Mouse (Mus musculus) midbrain, embryonic 14.5 days (tissue): ENCODE measurements at regions not wholly inside any gene's neighbourhood (a gene's known extent, or its start where the extent isn't known, plus 50 kb on each side); places are given as distances from the start of the nearest gene placed in this dataset.

Experiments used
- ATAC-seq: fragments of 200-750 bp; cut with Nextera tagmentation; 2 replicates; pipeline ENCODE4 v1.8.0; 2017; ENCODE audit warnings: moderate number of reproducible peaks, moderate library complexity; ENCODE audit not compliant: low FRiP score, low TSS enrichment
- DNase-seq: peaks from one replicate; pipeline ENCODE4 v3.0.0-alpha.2; 2015
- H3K27ac ChIP-seq: fragments of 300-500 bp; sonication (generic); replicated peaks from 2 replicates; pipeline ENCODE4 v1.5.1; 2014; ENCODE audit warnings: mild to moderate bottlenecking, low read depth, low read length, moderate library complexity
- H3K27me3 ChIP-seq: fragments of 300-500 bp; sonication (generic); 2 replicates; pipeline ENCODE4 v1.6.1; 2014; ENCODE audit warnings: low read length, control low read depth, mixed read lengths; ENCODE audit not compliant: control insufficient read depth, insufficient read depth
- H3K36me3 ChIP-seq: fragments of 300-500 bp; sonication (generic); 2 replicates; pipeline ENCODE4 v1.6.1; 2014; ENCODE audit warnings: low read length, control low read depth; ENCODE audit not compliant: control insufficient read depth, insufficient read depth
- H3K4me1 ChIP-seq: fragments of 300-500 bp; sonication (generic); 2 replicates; pipeline ENCODE4 v1.6.1; 2014; ENCODE audit warnings: mild to moderate bottlenecking, antibody characterized with exemption, low read length, control low read depth; ENCODE audit not compliant: control insufficient read depth, insufficient read depth
- H3K4me2 ChIP-seq: fragments of 300-500 bp; sonication (generic); 2 replicates; pipeline ENCODE4 v1.6.1; 2014; ENCODE audit warnings: mild to moderate bottlenecking, low read length, moderate library complexity
- H3K4me3 ChIP-seq: fragments of 300-500 bp; sonication (generic); replicated peaks from 2 replicates; pipeline ENCODE4 v1.5.1; 2014; ENCODE audit warnings: low read depth, low read length
- H3K9ac ChIP-seq: fragments of 300-500 bp; sonication (generic); replicated peaks from 2 replicates; pipeline ENCODE4 v1.6.1; 2014; ENCODE audit warnings: mild to moderate bottlenecking, low read length, moderate library complexity
- H3K9me3 ChIP-seq: fragments of 300-500 bp; sonication (generic); 2 replicates; pipeline ENCODE4 v1.6.1; 2016; ENCODE audit warnings: low read length, control low read depth, mixed read lengths; ENCODE audit not compliant: control insufficient read depth
- WGBS: fragments of 180-500 bp; shearing (Covaris S2); extraction: QIAGEN DNeasy Blood & Tissue Kit; methylation state at CpG from one replicate; pipeline ENCODE4 v1.1.7; 2014; 5-methylcytosine and 5-hydroxymethylcytosine counted together

DNA sequence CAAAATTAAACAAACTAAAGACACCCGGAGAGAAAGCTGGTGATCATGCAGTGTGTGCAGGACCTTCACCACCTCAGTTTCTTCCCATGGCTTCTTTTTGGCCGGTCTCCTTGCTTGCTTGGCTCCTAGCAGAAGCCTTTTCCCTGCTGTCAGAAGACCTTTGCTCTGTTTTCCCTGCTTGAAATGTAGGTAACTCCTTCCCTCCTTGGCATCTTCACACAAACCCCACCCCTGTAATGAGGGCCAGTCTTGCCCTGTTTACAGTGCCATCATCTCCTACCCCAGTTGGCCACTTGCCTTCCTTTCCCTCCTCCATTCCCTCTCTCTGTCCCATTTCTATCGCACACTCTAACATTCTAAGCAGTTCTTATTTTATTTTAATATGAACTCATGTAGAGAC lies 69.7 kb upstream of the Lama4 start:
- Histone ChIP-seq H3K4me1 (no peaks in the 10 kb centered on the region), H3K4me3 (no peak overlapping the region), H3K9ac (no peak overlapping the region), H3K9me3 (no peaks in the 10 kb centered on the region), H3K27ac (no peak overlapping the region), H3K36me3 (no peaks in the 10 kb centered on the region), H3K27me3 (no peaks in the 10 kb centered on the region), H3K4me2 (no peak overlapping the region)
- 94% methylated on average over 3 of the region's 3 CpGs for WGBS
- ATAC-seq (no peak), DNase-seq (no peak)

DNA sequence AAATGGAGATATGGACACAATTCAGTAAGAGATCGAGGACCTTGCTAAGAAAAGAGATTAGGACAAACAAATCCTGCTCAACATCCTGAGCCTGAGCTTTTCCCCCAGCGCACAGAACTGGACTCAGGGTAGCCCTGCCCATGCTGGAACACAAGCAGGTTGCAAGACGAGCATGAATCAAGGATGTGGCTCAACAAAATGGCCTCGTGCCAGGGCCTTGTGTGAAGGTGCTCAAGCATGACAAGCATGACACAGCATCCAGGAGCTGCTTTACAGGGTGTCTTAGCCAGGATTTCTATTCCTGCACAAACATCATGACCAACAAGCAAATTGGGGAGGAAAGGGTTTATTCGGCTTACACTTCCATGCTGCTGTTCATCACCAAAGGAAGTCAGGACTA lies 67.7 kb upstream of the Lama4 start:
- H3K27ac ChIP-seq = no peak overlapping the region
- no peaks in the 10 kb centered on the region for H3K27me3 ChIP-seq
- no peaks in the 10 kb centered on the region for H3K4me1 ChIP-seq
- no peaks in the 10 kb centered on the region for H3K9me3 ChIP-seq
- 63% methylated on average over 5 of the region's 5 CpGs for WGBS
- no peak overlapping the region for H3K4me2 ChIP-seq
- H3K36me3 ChIP-seq = no peaks in the 10 kb centered on the region
- DNase-seq = no peak
- H3K9ac ChIP-seq = no peak overlapping the region
- H3K4me3 ChIP-seq = no peak overlapping the region
- ATAC-seq = no peak

GRCm38 (mm10) chr10:38906121-38906520 lies 59.2 kb upstream of the Lama4 start:
- Histone ChIP-seq H3K9me3 (no peaks in the 10 kb centered on the region), H3K9ac (no peak overlapping the region), H3K27me3 (no peaks in the 10 kb centered on the region), H3K4me1 (no peaks in the 10 kb centered on the region), H3K4me2 (no peak overlapping the region), H3K27ac (no peak overlapping the region), H3K4me3 (no peak overlapping the region), H3K36me3 (no peaks in the 10 kb centered on the region)
- peak; percentile 8 for DNase-seq
- WGBS = 31% methylated on average over 3 of the region's 3 CpGs
- ATAC-seq = no peak

DNA sequence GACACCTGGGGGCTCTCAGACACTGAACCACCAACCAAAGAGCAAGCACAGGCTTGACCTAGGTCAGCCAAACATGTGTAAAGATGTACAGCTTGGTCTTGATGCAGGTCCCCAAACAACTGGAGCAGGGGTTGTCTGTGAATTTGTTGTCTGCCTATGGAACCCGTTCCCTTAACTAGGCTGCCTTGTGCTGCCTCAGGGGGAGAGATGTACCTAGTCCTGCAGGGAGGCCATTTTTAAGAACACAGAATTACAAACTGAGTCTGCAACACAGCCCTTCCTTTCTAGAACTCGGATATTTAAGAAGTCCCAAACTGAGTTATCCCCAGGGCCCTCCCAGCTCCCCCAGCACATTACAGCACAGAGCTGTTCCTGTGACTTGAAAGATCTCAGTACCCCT lies 57.5 kb upstream of the Lama4 start:
- no peak for ATAC-seq
- Histone ChIP-seq H3K27ac (no peak overlapping the region), H3K27me3 (no peaks in the 10 kb centered on the region), H3K9me3 (no peaks in the 10 kb centered on the region), H3K36me3 (no peaks in the 10 kb centered on the region), H3K4me3 (no peak overlapping the region), H3K9ac (no peak overlapping the region), H3K4me1 (no peaks in the 10 kb centered on the region), H3K4me2 (no peak overlapping the region)
- WGBS = 83% methylated on average over 2 of the region's 2 CpGs
- DNase-seq = no peak

DNA sequence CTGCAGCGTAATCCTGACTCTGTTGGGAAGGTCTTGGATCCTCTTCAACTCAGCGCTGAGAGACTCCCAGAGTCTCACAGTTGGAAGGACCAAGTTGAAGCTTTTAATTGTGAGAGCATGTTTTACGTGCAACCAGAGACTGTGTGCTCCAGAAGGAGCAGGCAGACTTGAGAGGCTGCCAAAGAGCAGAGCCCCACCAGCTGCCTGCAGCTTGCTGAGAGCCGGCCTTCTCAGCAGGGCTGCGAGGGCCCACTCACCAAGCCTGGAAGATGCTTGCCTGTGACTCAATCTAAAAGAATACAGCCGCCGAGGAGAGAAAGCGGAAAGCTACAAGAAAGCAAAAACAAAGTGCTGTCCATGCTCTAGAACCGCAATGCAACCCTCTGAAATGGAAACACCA lies 57.0 kb upstream of the Lama4 start:
- no peaks in the 10 kb centered on the region for H3K4me1 ChIP-seq
- DNase-seq (peak; percentile 38), ATAC-seq (no peak)
- no peak overlapping the region for H3K9ac ChIP-seq
- no peaks in the 10 kb centered on the region for H3K36me3 ChIP-seq
- H3K27me3 ChIP-seq = no peaks in the 10 kb centered on the region
- H3K9me3 ChIP-seq = no peaks in the 10 kb centered on the region
- H3K4me3 ChIP-seq = no peak overlapping the region
- H3K4me2 ChIP-seq = no peak overlapping the region
- no peak overlapping the region for H3K27ac ChIP-seq
- WGBS = 59% methylated on average over 9 of the region's 9 CpGs

- Histone ChIP-seq H3K27ac (no peak overlapping the region), H3K36me3 (no peaks in the 10 kb centered on the region), H3K9me3 (no peaks in the 10 kb centered on the region), H3K4me3 (no peak overlapping the region), H3K27me3 (no peaks in the 10 kb centered on the region), H3K4me1 (no peaks in the 10 kb centered on the region), H3K4me2 (no peak overlapping the region), H3K9ac (no peak overlapping the region)
- DNase-seq = no peak
- WGBS = 93% methylated on average over 1 of the region's 1 CpGs
- no peak for ATAC-seq
Observed at GRCm38 (mm10) chr10:38909152-38909732, 56.1 kb upstream of the Lama4 start.

DNA sequence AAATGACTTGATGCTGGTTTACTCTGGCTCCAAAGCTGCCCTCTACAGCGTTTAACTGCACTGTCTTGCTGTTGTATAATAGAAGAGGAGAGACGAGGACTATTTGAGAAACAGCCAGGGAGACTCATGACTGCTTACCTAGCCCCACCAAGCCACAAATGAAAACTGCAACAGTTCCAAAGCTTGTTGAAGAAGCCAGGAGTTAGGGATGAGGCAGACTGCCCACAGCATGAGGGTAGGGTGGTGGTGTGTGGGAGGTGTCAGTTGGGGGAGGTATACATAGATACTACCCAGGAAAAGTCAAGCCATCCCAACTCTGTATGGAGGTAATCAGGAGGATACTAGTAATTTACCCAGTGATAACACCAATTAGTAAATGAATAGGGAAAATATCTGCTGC lies 55.5 kb upstream of the Lama4 start:
- Histone ChIP-seq H3K27ac (no peak overlapping the region), H3K27me3 (no peaks in the 10 kb centered on the region), H3K4me3 (no peak overlapping the region), H3K9ac (no peak overlapping the region), H3K9me3 (no peaks in the 10 kb centered on the region), H3K4me1 (no peaks in the 10 kb centered on the region), H3K4me2 (no peak overlapping the region), H3K36me3 (no peaks in the 10 kb centered on the region)
- DNase-seq (no peak), ATAC-seq (no peak)
- 87% methylated on average over 2 of the region's 2 CpGs for WGBS

DNA sequence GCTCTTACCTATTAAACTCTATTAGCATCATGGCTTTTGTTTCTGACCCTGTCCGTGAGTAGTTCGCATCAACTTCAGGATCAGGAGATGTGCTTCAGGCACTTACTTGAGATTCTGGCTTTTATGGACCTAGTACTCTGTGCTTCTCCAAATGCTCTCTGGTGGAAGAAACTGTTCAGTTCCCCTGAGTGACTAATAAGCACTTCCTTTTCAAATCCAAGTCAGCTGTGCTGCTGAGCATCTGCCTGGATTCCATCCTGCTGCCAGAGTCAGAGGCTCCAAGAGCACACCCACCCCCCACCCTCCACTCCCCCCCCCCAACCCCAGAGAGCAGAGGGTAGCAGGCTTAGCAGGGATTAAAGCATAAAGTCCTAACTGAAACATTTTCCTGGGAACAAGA lies 52.3 kb upstream of the Lama4 start:
- Histone ChIP-seq H3K4me2 (no peak overlapping the region), H3K9me3 (no peaks in the 10 kb centered on the region), H3K36me3 (no peaks in the 10 kb centered on the region), H3K9ac (no peak overlapping the region), H3K4me1 (no peaks in the 10 kb centered on the region), H3K4me3 (no peak overlapping the region), H3K27ac (no peak overlapping the region), H3K27me3 (no peaks in the 10 kb centered on the region)
- DNase-seq (no peak), ATAC-seq (no peak)
- 93% methylated on average over 2 of the region's 2 CpGs for WGBS
